Mouse (Mus musculus) hindbrain, embryonic 16.5 days (tissue): ENCODE results near the gene Ncoa5. TPM values are rescaled to one million over a fixed set of nuclear protein-coding genes. Genes with fewer than 3 reads are reported as not detected.

Experiments
- ATAC-seq: fragments of 200-750 bp; cut with Nextera tagmentation; 2 replicates; pipeline ENCODE4 v1.8.0; 2017; ENCODE audit warnings: moderate TSS enrichment, moderate library complexity
- H3K27ac ChIP-seq: fragments of 300-500 bp; sonication (generic); 2 replicates; pipeline ENCODE4 v1.5.1; 2014; ENCODE audit warnings: low read depth, mild to moderate bottlenecking, control low read depth, low read length, moderate library complexity
- H3K27me3 ChIP-seq: fragments of 300-500 bp; sonication (generic); replicated peaks from 2 replicates; pipeline ENCODE4 v1.6.1; 2014; ENCODE audit warnings: low read length; ENCODE audit not compliant: control insufficient read depth, insufficient read depth
- H3K36me3 ChIP-seq: fragments of 300-500 bp; sonication (generic); 2 replicates; pipeline ENCODE4 v1.6.1; 2014; ENCODE audit warnings: mild to moderate bottlenecking, low read length, moderate library complexity, mixed read lengths; ENCODE audit not compliant: control insufficient read depth, insufficient read depth
- H3K4me1 ChIP-seq: fragments of 300-500 bp; sonication (generic); 2 replicates; pipeline ENCODE4 v1.6.1; 2014; ENCODE audit warnings: low read depth, low read length; ENCODE audit not compliant: control insufficient read depth, insufficient read depth
- H3K4me2 ChIP-seq: fragments of 300-500 bp; sonication (generic); 2 replicates; pipeline ENCODE4 v1.6.1; 2014; ENCODE audit warnings: mild to moderate bottlenecking, low read length, control low read depth, moderate library complexity
- H3K4me3 ChIP-seq: fragments of 300-500 bp; sonication (generic); 2 replicates; pipeline ENCODE4 v1.5.1; 2014; ENCODE audit warnings: mild to moderate bottlenecking, low read length, control low read depth, moderate library complexity
- H3K9ac ChIP-seq: fragments of 300-500 bp; sonication (generic); 2 replicates; pipeline ENCODE4 v1.6.1; 2014; ENCODE audit warnings: low read depth, mild to moderate bottlenecking, control low read depth, low read length, moderate library complexity
- H3K9me3 ChIP-seq: fragments of 300-500 bp; sonication (generic); 2 replicates; pipeline ENCODE4 v1.6.1; 2014; ENCODE audit warnings: mild to moderate bottlenecking, low read length, moderate library complexity; ENCODE audit not compliant: control insufficient read depth
- WGBS: fragments of 180-500 bp; shearing (Covaris S2); extraction: QIAGEN DNeasy Blood & Tissue Kit; methylation state at CpG from one replicate; pipeline ENCODE4 v1.1.7; 2014; 5-methylcytosine and 5-hydroxymethylcytosine counted together
- polyA plus RNA-seq: library from polyadenylated mRNA; unstranded; fragments of >200 nt; fragmentation: Nextera tagmentation; extraction: Ambion mirVana; gene quantifications from 2 replicates; pipeline ENCODE4 v1.2.1, GENCODE M21; 2015

Gene Ncoa5
- polyA plus RNA-seq, 1 experiment from 2014 or later = 83.8 TPM

GRCm38 (mm10) chr2:164951745-164952144 lies 82.9 kb downstream of the Ncoa5 start:
- 80% methylated on average over 4 of the region's 4 CpGs for WGBS
- Histone ChIP-seq H3K9ac (no peak overlapping the region), H3K27ac (no peak overlapping the region), H3K4me1 (peaks cover 14% of the 10 kb centered on the region), H3K27me3 (peaks cover 45% of the 10 kb centered on the region), H3K4me3 (no peak overlapping the region), H3K9me3 (no peaks in the 10 kb centered on the region), H3K36me3 (no peaks in the 10 kb centered on the region), H3K4me2 (no peak overlapping the region)
- no peak for ATAC-seq

GRCm38 (mm10) chr2:164950501-164950900 lies 84.2 kb downstream of the Ncoa5 start:
- Histone ChIP-seq H3K27me3 (peaks cover 45% of the 10 kb centered on the region), H3K9ac (no peak overlapping the region), H3K27ac (no peak overlapping the region), H3K4me1 (peaks cover 14% of the 10 kb centered on the region), H3K4me2 (no peak overlapping the region; the same call in 1 of the 2 replicates), H3K36me3 (no peaks in the 10 kb centered on the region), H3K9me3 (no peaks in the 10 kb centered on the region), H3K4me3 (no peak overlapping the region)
- WGBS = 27% methylated on average over 13 of the region's 13 CpGs
- ATAC-seq = no peak

Other genes starting within 250 kb of the Ncoa5 start
- gene Snx21, start 249.0 kb downstream of the Ncoa5 start, polyA plus RNA-seq = 45.3 and 47.5 TPM in 2 replicates
- 22.2 TPM in 2 replicates for gene Acot8, start 230.0 kb downstream of the Ncoa5 start, polyA plus RNA-seq
- 16.4 and 17.1 TPM in 2 replicates for gene Zswim3, start 229.8 kb downstream of the Ncoa5 start, polyA plus RNA-seq
- gene Zswim1, start 212.2 kb downstream of the Ncoa5 start, polyA plus RNA-seq = 26.1 and 32.7 TPM in 2 replicates
- gene Spata25, start 206.3 kb downstream of the Ncoa5 start, polyA plus RNA-seq = not detected in 2 replicates
- 108 and 114 TPM in 2 replicates for gene Ctsa, start 202.0 kb downstream of the Ncoa5 start, polyA plus RNA-seq
- gene Neurl2, start 201.4 kb downstream of the Ncoa5 start, polyA plus RNA-seq = 6.7 and 7.8 TPM in 2 replicates
- 127 and 140 TPM in 2 replicates for gene Pltp, start 177.2 kb downstream of the Ncoa5 start, polyA plus RNA-seq
- 71.3 and 77.6 TPM in 2 replicates for gene Pcif1, start 155.6 kb downstream of the Ncoa5 start, polyA plus RNA-seq
- gene Zfp335, start 123.1 kb downstream of the Ncoa5 start, polyA plus RNA-seq = 13.4 and 17.1 TPM in 2 replicates
- 22.5 and 29.3 TPM in 2 replicates for gene Mmp9, start 94.1 kb downstream of the Ncoa5 start, polyA plus RNA-seq
- gene Slc12a5, start 74.1 kb downstream of the Ncoa5 start, polyA plus RNA-seq = 52.7 and 54.9 TPM in 2 replicates
- 6.1 and 7.9 TPM in 2 replicates for gene Cd40, start 20.8 kb upstream of the Ncoa5 start, polyA plus RNA-seq
- not detected in 2 replicates for gene 1700025C18Rik, start 55.9 kb upstream of the Ncoa5 start, polyA plus RNA-seq
- 11.0 and 13.1 TPM in 2 replicates for gene Cdh22, start 200.0 kb upstream of the Ncoa5 start, polyA plus RNA-seq